Mouse (Mus musculus) heart, embryonic 13.5 days (tissue): ENCODE data around the gene Synj2. TPM values are rescaled to one million over a fixed set of nuclear protein-coding genes. Genes with fewer than 3 reads are reported as not detected.

ENCODE experiments used
- ATAC-seq: fragments of 200-750 bp; cut with Nextera tagmentation; 2 replicates; pipeline ENCODE4 v1.8.0; 2017; ENCODE audit warnings: moderate TSS enrichment; ENCODE audit not compliant: insufficient number of reproducible peaks, low FRiP score, low TSS enrichment; ENCODE audit errors: extremely low read depth
- H3K27ac ChIP-seq: fragments of 300-500 bp; sonication (generic); replicated peaks from 2 replicates; pipeline ENCODE4 v1.5.1; 2015; ENCODE audit warnings: moderate library complexity, mild to moderate bottlenecking, inconsistent platforms
- H3K27me3 ChIP-seq: fragments of 300-500 bp; sonication (generic); replicated peaks from 2 replicates; pipeline ENCODE4 v1.6.1; 2015; ENCODE audit warnings: mild to moderate bottlenecking, inconsistent platforms
- H3K36me3 ChIP-seq: fragments of 300-500 bp; sonication (generic); 2 replicates; pipeline ENCODE4 v1.6.1; 2015; ENCODE audit warnings: mild to moderate bottlenecking, inconsistent platforms
- H3K4me1 ChIP-seq: fragments of 300-500 bp; sonication (generic); 2 replicates; pipeline ENCODE4 v1.6.1; 2015; ENCODE audit warnings: inconsistent platforms
- H3K4me2 ChIP-seq: fragments of 300-500 bp; sonication (generic); 2 replicates; pipeline ENCODE4 v1.6.1; 2015; ENCODE audit warnings: inconsistent platforms, mild to moderate bottlenecking, moderate library complexity
- H3K4me3 ChIP-seq: fragments of 300-500 bp; sonication (generic); 2 replicates; pipeline ENCODE4 v1.5.1; 2015; ENCODE audit warnings: moderate library complexity, mild to moderate bottlenecking, inconsistent platforms
- H3K9ac ChIP-seq: fragments of 300-500 bp; sonication (generic); 2 replicates; pipeline ENCODE4 v1.6.1; 2015; ENCODE audit warnings: inconsistent platforms, mild to moderate bottlenecking, moderate library complexity
- H3K9me3 ChIP-seq: fragments of 300-500 bp; sonication (generic); 2 replicates; pipeline ENCODE4 v1.6.1; 2016; ENCODE audit warnings: inconsistent platforms
- WGBS: fragments of 180-500 bp; shearing (Covaris S2); methylation state at CpG from one replicate; pipeline ENCODE4 v1.1.7; 2015; ENCODE audit warnings: mixed read lengths; 5-methylcytosine and 5-hydroxymethylcytosine counted together
- polyA plus RNA-seq: library from polyadenylated mRNA; unstranded; fragments of >200 nt; fragmentation: Nextera tagmentation; extraction: Ambion mirVana; gene quantifications from 2 replicates; pipeline ENCODE4 v1.2.1, GENCODE M21; 2015

The Synj2 gene
- polyA plus RNA-seq: 3.0 and 3.1 TPM in 2 replicates

DNA sequence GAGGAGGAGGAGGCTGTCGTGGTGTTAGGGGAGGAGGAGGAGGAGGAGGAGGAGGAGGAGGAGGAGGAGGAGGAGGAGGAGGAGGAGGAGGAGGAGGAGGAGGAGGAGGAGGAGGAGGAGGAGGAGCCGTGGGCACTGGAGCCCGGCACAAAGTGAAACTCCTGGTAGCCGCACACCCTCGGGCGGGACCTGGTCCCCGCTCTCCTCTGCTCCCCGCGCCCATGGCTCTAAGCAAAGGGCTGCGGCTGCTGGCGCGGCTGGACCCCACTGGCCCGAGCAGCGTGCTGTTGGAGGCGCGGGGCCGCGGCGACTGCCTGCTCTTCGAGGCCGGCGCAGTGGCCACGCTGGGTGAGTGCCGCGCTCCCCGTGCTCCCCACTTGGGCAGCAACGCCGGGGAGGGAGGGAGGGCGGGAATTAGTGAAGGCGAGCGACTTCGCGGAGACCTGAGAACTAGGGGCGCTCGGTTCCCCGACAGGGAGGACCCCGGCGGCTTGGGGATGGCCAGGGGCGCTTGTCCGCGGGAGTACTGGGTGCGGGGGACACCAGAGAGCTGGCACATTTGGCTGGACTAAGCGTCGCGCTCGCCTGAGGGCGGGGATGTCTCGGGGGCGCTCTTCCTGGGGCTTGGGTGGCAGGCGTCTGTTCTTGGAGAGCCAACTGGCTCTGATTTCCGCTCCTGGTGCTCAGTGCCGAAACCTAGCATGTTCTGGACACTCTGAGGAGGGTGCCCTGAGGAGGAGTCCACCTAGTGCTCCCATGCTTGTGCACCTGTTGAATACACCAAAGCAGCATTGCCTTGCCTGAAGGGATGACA lies at the start of gene Synj2:
Gene Synj2, plus strand, starts transcription at position 51 of the 814 bp plus-strand sequence.
- H3K36me3 ChIP-seq: no peaks in the 10 kb centered on the region
- H3K4me3 ChIP-seq: peak within 1 kb of the TSS; percentile 82
- peak; percentile 49; the same call in 1 of the 2 replicates for ATAC-seq
- peaks cover 16% of the 10 kb centered on the region for H3K4me1 ChIP-seq
- peaks cover 11% of the 10 kb centered on the region for H3K27me3 ChIP-seq
- no peaks in the 10 kb centered on the region for H3K9me3 ChIP-seq
- WGBS: under 1% methylated on average over 47 of the region's 52 CpGs
- H3K9ac ChIP-seq: peak within 1 kb of the TSS; percentile 90
- peak within 1 kb of the TSS; percentile 58 for H3K27ac ChIP-seq
- peak within 1 kb of the TSS; percentile 86 for H3K4me2 ChIP-seq

DNA sequence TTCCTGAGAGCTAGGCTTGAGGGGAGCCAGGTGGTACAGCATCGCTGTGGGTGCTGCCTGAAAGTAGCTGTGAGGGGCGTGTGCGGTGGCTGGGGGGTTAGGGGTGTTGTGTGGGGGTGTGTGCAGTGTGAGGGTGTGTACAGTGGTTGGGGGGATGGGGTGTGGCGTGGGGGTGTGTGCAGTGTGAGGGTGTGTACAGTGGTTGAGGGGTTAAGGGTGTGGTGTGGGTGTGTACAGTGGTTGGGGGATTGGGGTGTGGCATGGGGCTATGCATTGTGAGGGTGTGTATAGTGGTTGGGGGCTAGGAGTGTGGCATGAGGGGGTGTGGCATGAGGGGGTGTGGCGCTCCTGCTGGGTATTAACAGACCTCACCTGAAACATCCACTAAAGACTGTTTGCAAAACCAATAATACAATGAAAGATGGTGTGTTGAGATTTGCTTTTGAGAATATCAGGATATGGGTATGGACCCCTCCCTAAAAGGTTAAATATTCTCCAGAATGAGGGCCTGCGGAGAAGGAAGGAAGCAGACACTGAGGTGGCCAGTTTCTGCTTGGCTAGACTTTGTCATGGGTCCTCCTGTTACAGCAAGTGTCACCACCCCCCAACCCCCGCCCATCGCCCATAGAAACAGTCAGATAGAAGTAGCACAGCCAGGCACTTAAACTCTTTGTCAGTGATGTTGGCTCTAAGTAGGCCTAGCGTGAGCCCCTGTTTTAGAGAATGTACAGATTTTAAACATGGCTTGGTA lies 49.0 kb upstream of the Synj2 start:
- Histone ChIP-seq H3K27ac (peak overlapping the region; percentile 58; the same call in 1 of the 2 replicates), H3K9ac (peak overlapping the region; percentile 34; the same call in 1 of the 2 replicates)
- 75% methylated on average over 9 of the region's 9 CpGs for WGBS

DNA sequence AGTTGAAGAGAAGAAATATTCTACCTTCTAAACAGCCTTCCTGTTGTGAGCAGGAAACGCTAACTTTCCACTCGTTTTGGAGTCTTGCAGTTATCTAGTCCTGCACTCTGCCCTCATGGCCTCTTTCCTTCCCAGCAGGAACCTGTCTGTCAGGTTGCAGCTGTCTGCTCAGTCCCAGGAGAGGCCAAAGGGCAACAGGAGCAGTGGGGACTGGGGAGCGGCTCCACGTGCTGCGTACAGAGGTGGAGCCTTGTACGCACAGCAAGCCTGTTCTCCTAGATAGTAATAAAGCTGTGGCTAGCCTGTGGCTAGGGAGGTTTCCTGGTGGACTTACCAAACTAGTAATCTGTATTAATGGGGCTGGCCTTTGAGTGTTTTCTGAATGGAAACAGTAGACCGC lies 48.0 kb upstream of the Synj2 start:
- H3K27ac ChIP-seq: peak overlapping the region; percentile 58
- 28% methylated on average over 7 of the region's 7 CpGs for WGBS
- ATAC-seq: no peak

More for the DNA sequence above, 49.0 kb upstream of the Synj2 start:
- no peak for ATAC-seq
- H3K4me1 ChIP-seq: peaks cover 36% of the 10 kb centered on the region
- peaks cover 37% of the 10 kb centered on the region for H3K36me3 ChIP-seq
- no peaks in the 10 kb centered on the region for H3K27me3 ChIP-seq
- H3K9me3 ChIP-seq: no peaks in the 10 kb centered on the region
- no peak overlapping the region for H3K4me3 ChIP-seq
- no peak overlapping the region for H3K4me2 ChIP-seq

DNA sequence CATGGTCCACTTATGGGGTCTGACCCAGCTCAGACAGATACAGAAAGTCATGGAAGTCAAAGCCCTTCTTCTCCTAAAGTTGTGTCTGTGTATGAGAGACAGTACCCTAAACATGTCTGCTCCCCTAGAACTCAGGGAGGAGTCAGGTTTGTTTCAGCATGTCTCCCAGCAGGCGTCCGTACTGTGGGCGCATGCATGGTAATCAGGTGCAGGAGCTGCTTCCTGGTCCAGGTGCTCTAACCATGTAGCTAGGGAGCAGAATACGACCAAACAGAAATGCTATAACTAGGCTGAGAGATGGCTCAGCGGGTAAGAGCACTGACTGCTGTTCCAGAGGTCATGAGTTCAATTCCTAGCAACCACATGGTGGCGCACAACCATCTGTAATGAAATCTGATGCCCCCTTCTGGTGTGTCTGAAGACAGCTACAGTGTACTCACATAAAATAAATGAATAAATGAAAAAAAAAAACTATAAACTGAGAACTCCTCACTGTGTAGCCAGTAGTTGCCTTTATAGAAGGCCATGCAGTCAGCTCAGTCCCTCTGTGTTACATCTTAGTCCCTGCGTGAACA lies 47.4 kb upstream of the Synj2 start:
- Histone ChIP-seq H3K27ac (peak overlapping the region; percentile 58), H3K9me3 (no peaks in the 10 kb centered on the region), H3K9ac (no peak overlapping the region), H3K27me3 (no peaks in the 10 kb centered on the region), H3K4me1 (peaks cover 33% of the 10 kb centered on the region), H3K4me2 (no peak overlapping the region), H3K36me3 (peaks cover 37% of the 10 kb centered on the region), H3K4me3 (no peak overlapping the region)
- WGBS: 73% methylated on average over 7 of the region's 7 CpGs
- no peak for ATAC-seq

More for the DNA sequence above, 48.0 kb upstream of the Synj2 start:
- H3K4me1 ChIP-seq: peaks cover 33% of the 10 kb centered on the region
- no peak overlapping the region for H3K4me2 ChIP-seq
- no peak overlapping the region for H3K9ac ChIP-seq
- H3K36me3 ChIP-seq: peaks cover 37% of the 10 kb centered on the region
- no peak overlapping the region for H3K4me3 ChIP-seq
- H3K9me3 ChIP-seq: no peaks in the 10 kb centered on the region
- no peaks in the 10 kb centered on the region for H3K27me3 ChIP-seq

DNA sequence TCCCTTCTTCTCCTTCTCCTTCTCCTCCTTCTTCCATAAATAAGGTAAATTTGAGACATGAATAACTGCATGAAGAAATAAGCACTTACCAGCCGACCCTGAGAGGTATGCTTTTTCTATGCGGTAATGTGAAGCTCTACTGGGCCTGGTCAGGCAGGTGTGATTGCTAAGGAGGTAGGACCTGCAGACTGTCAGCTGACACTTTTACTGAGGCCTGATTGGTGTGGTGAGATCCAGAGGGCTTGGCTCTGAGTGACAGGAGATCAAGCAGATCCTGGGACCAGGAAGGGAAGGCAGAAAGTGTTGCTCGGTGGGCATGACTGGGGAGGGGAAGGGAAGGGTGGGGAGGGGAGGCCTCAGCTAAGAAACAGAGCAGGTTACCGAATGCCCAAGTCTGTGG lies 45.0 kb upstream of the Synj2 start:
- H3K9me3 ChIP-seq: no peaks in the 10 kb centered on the region
- WGBS: 65% methylated on average over 4 of the region's 4 CpGs
- no peak overlapping the region for H3K4me2 ChIP-seq
- peaks cover 23% of the 10 kb centered on the region for H3K4me1 ChIP-seq
- H3K9ac ChIP-seq: no peak overlapping the region
- ATAC-seq: no peak
- H3K27me3 ChIP-seq: no peaks in the 10 kb centered on the region
- peaks cover 47% of the 10 kb centered on the region for H3K36me3 ChIP-seq
- H3K27ac ChIP-seq: no peak overlapping the region
- no peak overlapping the region for H3K4me3 ChIP-seq

DNA sequence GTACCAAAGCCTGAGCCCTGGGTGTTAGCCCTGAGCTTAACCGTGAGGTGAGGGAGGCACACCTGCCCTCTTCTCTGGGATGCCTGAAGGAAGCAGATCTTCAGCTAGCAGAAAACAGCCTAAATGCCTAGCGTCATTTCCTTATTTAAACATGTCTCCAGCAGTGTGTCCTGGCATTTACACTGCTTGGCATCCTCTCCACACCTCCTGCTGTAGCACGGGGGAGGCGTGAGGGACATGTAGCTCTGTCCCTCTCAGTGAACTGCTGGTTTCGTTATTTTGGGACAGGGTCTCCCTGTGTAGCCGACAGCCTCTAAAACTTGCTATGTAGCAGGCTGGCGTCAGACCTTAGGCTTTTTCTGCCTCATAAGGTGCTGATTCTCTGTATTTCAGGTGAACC lies 44.5 kb upstream of the Synj2 start:
- peaks cover 22% of the 10 kb centered on the region for H3K4me1 ChIP-seq
- no peak overlapping the region for H3K9ac ChIP-seq
- H3K4me3 ChIP-seq: no peak overlapping the region
- H3K27ac ChIP-seq: no peak overlapping the region
- no peak overlapping the region for H3K4me2 ChIP-seq
- 67% methylated on average over 7 of the region's 7 CpGs for WGBS
- no peak for ATAC-seq
- no peaks in the 10 kb centered on the region for H3K9me3 ChIP-seq
- no peaks in the 10 kb centered on the region for H3K27me3 ChIP-seq
- peaks cover 49% of the 10 kb centered on the region for H3K36me3 ChIP-seq

DNA sequence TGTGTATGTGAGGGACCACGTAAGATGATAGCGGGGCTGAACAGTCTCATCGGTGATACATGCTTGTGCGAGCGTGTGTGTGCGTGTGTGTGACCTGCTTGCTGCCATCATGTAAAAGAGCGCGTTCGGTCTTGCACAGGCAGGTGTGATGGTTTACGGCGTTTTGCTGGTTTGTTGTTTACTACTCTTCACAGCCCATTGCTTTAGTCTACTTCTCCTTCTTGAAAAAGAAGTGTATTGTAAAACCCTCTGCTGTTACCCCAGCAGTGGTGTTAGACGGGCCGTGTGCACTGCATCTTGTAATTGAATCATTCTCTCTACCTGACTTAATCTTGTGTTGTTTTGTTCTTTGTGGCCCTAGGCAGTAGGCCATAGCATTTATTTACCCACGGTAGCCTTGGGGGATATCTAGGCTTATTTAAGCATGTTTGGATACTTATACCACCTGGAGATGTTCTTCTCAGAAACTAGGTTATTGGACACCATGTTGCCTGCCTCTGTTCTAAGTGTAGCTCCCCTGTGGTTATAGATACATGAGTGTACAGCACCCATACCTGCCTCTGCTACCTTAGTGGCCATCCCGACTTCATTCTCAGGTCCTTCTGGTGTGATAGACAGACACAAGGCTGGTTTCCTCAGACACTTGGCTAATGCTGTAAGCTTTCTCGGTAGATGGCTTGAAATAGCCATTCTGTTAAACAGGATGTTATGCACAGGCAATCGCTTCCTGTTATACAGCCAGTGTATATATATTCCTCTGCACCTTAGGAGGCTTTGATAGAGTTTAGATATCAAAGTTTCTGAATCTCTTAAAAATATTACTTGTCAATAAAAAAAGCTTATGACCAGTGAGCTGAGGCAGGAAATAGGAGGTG lies 43.5 kb upstream of the Synj2 start:
- no peak overlapping the region for H3K27ac ChIP-seq
- H3K4me3 ChIP-seq: no peak overlapping the region
- WGBS: 90% methylated on average over 17 of the region's 17 CpGs
- no peak for ATAC-seq
- H3K4me2 ChIP-seq: no peak overlapping the region
- H3K9ac ChIP-seq: no peak overlapping the region
- H3K9me3 ChIP-seq: no peaks in the 10 kb centered on the region
- peaks cover 57% of the 10 kb centered on the region for H3K36me3 ChIP-seq
- H3K4me1 ChIP-seq: peaks cover 16% of the 10 kb centered on the region
- H3K27me3 ChIP-seq: no peaks in the 10 kb centered on the region

DNA sequence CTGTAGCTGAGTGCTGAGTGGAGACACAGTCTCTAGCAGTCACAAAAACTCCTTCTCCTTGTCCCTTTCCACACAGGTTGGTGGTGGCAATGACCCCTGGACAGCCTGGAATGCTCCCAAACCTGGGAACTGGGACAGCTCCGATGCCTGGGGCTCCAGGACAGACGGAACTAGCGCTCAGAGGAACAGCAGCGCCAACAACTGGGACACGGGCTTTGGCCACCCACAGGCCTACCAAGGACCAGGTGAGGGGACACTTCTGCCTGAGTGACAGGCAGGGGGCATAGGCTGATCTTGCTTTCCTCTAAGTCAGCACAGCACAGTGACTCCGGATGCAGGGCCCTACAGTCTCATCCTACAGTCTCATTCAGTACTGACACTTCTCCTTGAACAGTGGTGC lies 41.8 kb upstream of the Synj2 start:
- no peak for ATAC-seq
- Histone ChIP-seq H3K36me3 (peaks cover 72% of the 10 kb centered on the region), H3K9ac (no peak overlapping the region), H3K27me3 (no peaks in the 10 kb centered on the region), H3K27ac (no peak overlapping the region), H3K9me3 (no peaks in the 10 kb centered on the region), H3K4me2 (no peak overlapping the region), H3K4me3 (no peak overlapping the region), H3K4me1 (peaks cover 4% of the 10 kb centered on the region)
- 80% methylated on average over 6 of the region's 6 CpGs for WGBS

DNA sequence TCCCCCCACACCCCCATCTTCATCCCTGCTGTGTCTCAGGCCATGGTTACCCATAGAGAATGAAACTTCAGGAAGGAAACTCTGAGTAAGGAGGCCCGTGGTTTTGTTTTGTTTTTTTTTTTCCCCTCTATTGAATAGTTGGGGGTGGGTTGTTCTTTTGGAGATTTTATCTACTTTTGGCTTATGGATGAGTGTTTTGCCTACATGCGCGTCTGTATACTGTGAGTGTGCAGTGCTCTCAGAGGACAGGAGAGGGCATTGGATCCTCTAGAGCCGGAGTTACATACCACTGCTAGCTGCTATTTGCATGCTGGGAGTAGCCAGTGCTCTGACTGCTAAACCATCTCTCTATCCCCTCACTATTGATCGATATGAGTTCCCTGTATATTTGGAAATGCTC lies 39.7 kb upstream of the Synj2 start:
- ATAC-seq: no peak
- Histone ChIP-seq H3K36me3 (peaks cover 78% of the 10 kb centered on the region), H3K9me3 (no peaks in the 10 kb centered on the region), H3K27me3 (no peaks in the 10 kb centered on the region), H3K4me1 (peaks cover 4% of the 10 kb centered on the region), H3K27ac (no peak overlapping the region), H3K4me2 (no peak overlapping the region), H3K9ac (no peak overlapping the region), H3K4me3 (no peak overlapping the region)
- 72% methylated on average over 5 of the region's 5 CpGs for WGBS

DNA sequence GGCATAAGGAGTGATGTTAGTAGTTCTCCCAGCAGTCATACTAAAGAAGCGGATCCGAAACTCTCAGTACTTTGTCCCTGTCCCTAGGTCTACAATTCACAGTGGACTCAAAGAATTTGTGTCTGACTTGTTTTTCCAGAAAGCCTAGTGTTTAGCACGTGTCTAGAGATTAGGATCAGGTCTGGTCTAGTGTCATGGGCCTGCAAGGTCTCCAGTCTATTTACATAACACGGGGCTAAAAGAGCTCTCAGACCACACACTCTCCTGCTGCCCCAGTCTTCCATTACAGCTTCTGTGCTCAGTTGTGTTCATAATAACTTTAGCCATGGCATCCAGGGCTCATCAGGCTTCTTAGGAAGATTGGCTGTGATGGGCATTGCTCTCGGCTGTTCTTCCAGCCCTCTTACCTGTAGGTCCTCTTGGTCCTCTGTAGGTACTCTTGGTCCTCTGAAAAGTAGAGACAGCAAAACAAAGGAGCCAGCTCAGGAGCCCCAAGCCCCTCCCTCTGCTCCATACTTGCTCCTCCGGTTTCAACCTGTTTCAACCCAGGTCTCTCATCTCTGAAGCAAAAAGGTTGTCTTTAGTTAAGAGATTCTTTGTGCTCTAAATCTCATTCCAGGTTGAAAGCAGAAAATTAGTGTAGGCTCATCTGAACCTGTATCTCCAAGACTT lies 37.3 kb upstream of the Synj2 start:
- Histone ChIP-seq H3K27ac (no peak overlapping the region), H3K9ac (no peak overlapping the region), H3K9me3 (no peaks in the 10 kb centered on the region), H3K4me1 (no peaks in the 10 kb centered on the region), H3K4me2 (no peak overlapping the region), H3K27me3 (no peaks in the 10 kb centered on the region), H3K36me3 (peaks cover 96% of the 10 kb centered on the region), H3K4me3 (no peak overlapping the region)
- 59% methylated on average over 6 of the region's 6 CpGs for WGBS
- no peak for ATAC-seq
